9 mouse cellular contexts compared by ENCODE assay signal in the genomic region with DNA sequence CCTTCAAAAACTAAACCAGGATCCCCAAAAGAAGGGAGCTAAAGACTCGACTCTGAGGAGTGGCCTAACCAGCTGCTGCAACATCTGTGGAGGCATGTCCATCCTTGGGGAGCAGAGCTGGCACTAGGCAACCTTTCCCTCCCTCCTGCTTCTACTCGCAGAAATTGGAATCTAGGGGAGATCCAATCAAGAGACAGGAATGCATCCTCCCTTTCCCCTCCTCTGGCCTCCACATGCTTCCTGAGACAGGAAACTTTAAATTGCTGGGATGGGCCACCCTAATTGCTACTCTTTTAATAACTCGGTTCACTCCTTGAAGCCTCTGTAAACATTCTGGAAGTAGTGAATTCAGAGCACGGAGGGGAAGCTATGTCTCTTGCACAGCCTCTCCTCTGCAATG.
A peak's percentile ranks its signal among the peaks of the same experiment; 100 is the strongest.
DNase-seq lines count a peak whose midpoint lies in the region; ATAC-seq lines count a peak whose summit lies in the region.
"Had no signal": no experiment of that assay in that cellular context is flagged by ENCODE, and none has a peak within 500 bp of the region (broad histone marks: within the 10 kb centered on the region; RNA-seq: fewer than 3 reads in every experiment).

No protein-coding gene starts in this region.

- no peak overlapping the region for H3K9ac ChIP-seq in heart, embryonic 11.5 days (ENCODE audit: low read depth, low read length)
- H3K9ac ChIP-seq in limb, embryonic 13.5 days, result no peak overlapping the region
- H3K9ac ChIP-seq in hindbrain, embryonic 11.5 days (ENCODE audit: low read depth, low read length), result no peak overlapping the region
- H3K9ac ChIP-seq: liver, postnatal 0 days had no signal

- H3K4me1 ChIP-seq in heart, embryonic 11.5 days (ENCODE audit: control insufficient read depth, insufficient read depth, low read length), result no peaks in the 10 kb centered on the region
- peaks cover 17% of the 10 kb centered on the region for H3K4me1 ChIP-seq in limb, embryonic 13.5 days
- no peaks in the 10 kb centered on the region for H3K4me1 ChIP-seq in hindbrain, embryonic 11.5 days (replicated peaks; ENCODE audit: control insufficient read depth, insufficient read depth, low read length)

- 31% methylated on average over 4 of the region's 4 CpGs for whole genome bisulfite sequencing in heart, embryonic 11.5 days (ENCODE audit: insufficient replicate concordance)
- WGBS in limb, embryonic 13.5 days, result 10% methylated on average over 4 of the region's 4 CpGs
- WGBS in hindbrain, embryonic 11.5 days, result 57% methylated on average over 4 of the region's 4 CpGs

- H3K27me3 ChIP-seq in heart, embryonic 11.5 days (ENCODE audit: control insufficient read depth, insufficient read depth, low read length), result no peaks in the 10 kb centered on the region
- H3K27me3 ChIP-seq in limb, embryonic 13.5 days, result no peaks in the 10 kb centered on the region
- H3K27me3 ChIP-seq in hindbrain, embryonic 11.5 days (ENCODE audit: control insufficient read depth, insufficient read depth, low read length), result no peaks in the 10 kb centered on the region

- H3K27ac ChIP-seq in heart, embryonic 11.5 days (ENCODE audit: low read depth, low read length), result no peak overlapping the region
- peak overlapping the region; percentile 33; the same call in 1 of the 2 replicates for H3K27ac ChIP-seq in limb, embryonic 13.5 days
- no peak overlapping the region for H3K27ac ChIP-seq in hindbrain, embryonic 11.5 days (ENCODE audit: low read depth, low read length)

- H3K9me3 ChIP-seq in heart, embryonic 11.5 days (replicated peaks; ENCODE audit: control insufficient read depth, low read length), result no peaks in the 10 kb centered on the region
- H3K9me3 ChIP-seq in limb, embryonic 13.5 days, result no peaks in the 10 kb centered on the region
- H3K9me3 ChIP-seq in hindbrain, embryonic 11.5 days (ENCODE audit: control insufficient read depth, low read length), result no peaks in the 10 kb centered on the region

- ATAC-seq in heart, embryonic 11.5 days (replicated peaks; ENCODE audit: insufficient number of reproducible peaks, low FRiP score, low TSS enrichment), result no peak
- ATAC-seq in limb, embryonic 13.5 days (ENCODE audit: low FRiP score, low read depth), result peak; percentile 64; the same call in 1 of the 2 replicates
- no peak for ATAC-seq in activated CD4-positive, CD25-positive, alpha-beta regulatory T cell, adult 4 months
- ATAC-seq in hindbrain, embryonic 11.5 days (ENCODE audit: low FRiP score), result no peak
- ATAC-seq: liver, postnatal 0 days had no signal

- no peak overlapping the region for H3K4me2 ChIP-seq in heart, embryonic 11.5 days
- no peak overlapping the region for H3K4me2 ChIP-seq in limb, embryonic 13.5 days (replicated peaks)
- H3K4me2 ChIP-seq in hindbrain, embryonic 11.5 days (replicated peaks; ENCODE audit: low read depth, low read length), result no peak overlapping the region

- peak; percentile 33 to 60 for DNase-seq in heart, adult 18-20 months
- peak; percentile 3 for DNase-seq in R1 (ENCODE audit: low read depth, low spot score)
- DNase-seq in gastrocnemius, postnatal 14 days, result peak; percentile 49
- no peak for DNase-seq in hindbrain, embryonic 11.5 days (ENCODE audit: low spot score)
- DNase-seq in cerebellum, adult 11-12 months, result no peak
- DNase-seq: liver, postnatal 0 days had no signal

- no peak overlapping the region for H3K4me3 ChIP-seq in heart, embryonic 11.5 days (ENCODE audit: low read depth, low read length)
- no peak overlapping the region for H3K4me3 ChIP-seq in limb, embryonic 13.5 days
- no peak overlapping the region for H3K4me3 ChIP-seq in hindbrain, embryonic 11.5 days (ENCODE audit: low read depth, low read length)

- intact Hi-C loops in gastrocnemius, postnatal 14 days (cut with DNase I; ENCODE audit: low total_unique reads), result no loop called here

- no peaks in the 10 kb centered on the region for H3K36me3 ChIP-seq in heart, embryonic 11.5 days (ENCODE audit: control insufficient read depth, insufficient read depth, low read length)
- no peaks in the 10 kb centered on the region for H3K36me3 ChIP-seq in limb, embryonic 13.5 days
- no peaks in the 10 kb centered on the region for H3K36me3 ChIP-seq in hindbrain, embryonic 11.5 days (ENCODE audit: control insufficient read depth, insufficient read depth, low read length)

Comparison
In these comparisons a context has a peak if more than half of its experiments do, and no peak if none do; other contexts are left out.
1. DNase-seq: peak in heart, adult 18-20 months (2 of 2), R1 (single experiment) and gastrocnemius, postnatal 14 days (single experiment); none in hindbrain, embryonic 11.5 days (single experiment) and cerebellum, adult 11-12 months (single experiment).